Mouse (Mus musculus) lung, postnatal 0 days (tissue): Measurements from ENCODE around the gene Tmem171.

Source experiments
- CTCF ChIP-seq: IDR thresholded peaks from 2 replicates; pipeline ENCODE4 v1.5.1; 2016; ENCODE audit warnings: antibody characterized with exemption, mild to moderate bottlenecking
- EP300 ChIP-seq: IDR thresholded peaks from 2 replicates; pipeline ENCODE4 v1.6.1; 2016; ENCODE audit warnings: antibody characterized with exemption, mild to moderate bottlenecking, control low read depth

GRCm38 (mm10) chr13:98733292-98733691 lies 38.7 kb upstream of the Tmem171 start:
- no peak for TF ChIP-seq EP300
- no peak for TF ChIP-seq CTCF
